Mouse (Mus musculus) midbrain, embryonic 14.5 days (tissue): ENCODE measurements around the gene Defb36. TPM values are rescaled to one million over a fixed set of nuclear protein-coding genes. Genes with fewer than 3 reads are reported as not detected.

ENCODE experiments used
- ATAC-seq: fragments of 200-750 bp; cut with Nextera tagmentation; 2 replicates; pipeline ENCODE4 v1.8.0; 2017; ENCODE audit warnings: moderate number of reproducible peaks, moderate library complexity; ENCODE audit not compliant: low FRiP score, low TSS enrichment
- DNase-seq: peaks from one replicate; pipeline ENCODE4 v3.0.0-alpha.2; 2015
- H3K27ac ChIP-seq: fragments of 300-500 bp; sonication (generic); replicated peaks from 2 replicates; pipeline ENCODE4 v1.5.1; 2014; ENCODE audit warnings: mild to moderate bottlenecking, low read depth, low read length, moderate library complexity
- H3K27me3 ChIP-seq: fragments of 300-500 bp; sonication (generic); 2 replicates; pipeline ENCODE4 v1.6.1; 2014; ENCODE audit warnings: low read length, control low read depth, mixed read lengths; ENCODE audit not compliant: control insufficient read depth, insufficient read depth
- H3K36me3 ChIP-seq: fragments of 300-500 bp; sonication (generic); 2 replicates; pipeline ENCODE4 v1.6.1; 2014; ENCODE audit warnings: low read length, control low read depth; ENCODE audit not compliant: control insufficient read depth, insufficient read depth
- H3K4me1 ChIP-seq: fragments of 300-500 bp; sonication (generic); 2 replicates; pipeline ENCODE4 v1.6.1; 2014; ENCODE audit warnings: mild to moderate bottlenecking, antibody characterized with exemption, low read length, control low read depth; ENCODE audit not compliant: control insufficient read depth, insufficient read depth
- H3K4me2 ChIP-seq: fragments of 300-500 bp; sonication (generic); 2 replicates; pipeline ENCODE4 v1.6.1; 2014; ENCODE audit warnings: mild to moderate bottlenecking, low read length, moderate library complexity
- H3K4me3 ChIP-seq: fragments of 300-500 bp; sonication (generic); replicated peaks from 2 replicates; pipeline ENCODE4 v1.5.1; 2014; ENCODE audit warnings: low read depth, low read length
- H3K9ac ChIP-seq: fragments of 300-500 bp; sonication (generic); replicated peaks from 2 replicates; pipeline ENCODE4 v1.6.1; 2014; ENCODE audit warnings: mild to moderate bottlenecking, low read length, moderate library complexity
- H3K9me3 ChIP-seq: fragments of 300-500 bp; sonication (generic); 2 replicates; pipeline ENCODE4 v1.6.1; 2016; ENCODE audit warnings: low read length, control low read depth, mixed read lengths; ENCODE audit not compliant: control insufficient read depth
- WGBS: fragments of 180-500 bp; shearing (Covaris S2); extraction: QIAGEN DNeasy Blood & Tissue Kit; methylation state at CpG from one replicate; pipeline ENCODE4 v1.1.7; 2014; 5-methylcytosine and 5-hydroxymethylcytosine counted together
- polyA plus RNA-seq: library from polyadenylated mRNA; unstranded; fragments of >200 nt; fragmentation: Nextera tagmentation; extraction: Ambion mirVana; gene quantifications from 2 replicates; pipeline ENCODE4 v1.2.1, GENCODE M21; 2014

The Defb36 gene
- polyA plus RNA-seq, 1 experiment from 2014 or later = not detected

DNA sequence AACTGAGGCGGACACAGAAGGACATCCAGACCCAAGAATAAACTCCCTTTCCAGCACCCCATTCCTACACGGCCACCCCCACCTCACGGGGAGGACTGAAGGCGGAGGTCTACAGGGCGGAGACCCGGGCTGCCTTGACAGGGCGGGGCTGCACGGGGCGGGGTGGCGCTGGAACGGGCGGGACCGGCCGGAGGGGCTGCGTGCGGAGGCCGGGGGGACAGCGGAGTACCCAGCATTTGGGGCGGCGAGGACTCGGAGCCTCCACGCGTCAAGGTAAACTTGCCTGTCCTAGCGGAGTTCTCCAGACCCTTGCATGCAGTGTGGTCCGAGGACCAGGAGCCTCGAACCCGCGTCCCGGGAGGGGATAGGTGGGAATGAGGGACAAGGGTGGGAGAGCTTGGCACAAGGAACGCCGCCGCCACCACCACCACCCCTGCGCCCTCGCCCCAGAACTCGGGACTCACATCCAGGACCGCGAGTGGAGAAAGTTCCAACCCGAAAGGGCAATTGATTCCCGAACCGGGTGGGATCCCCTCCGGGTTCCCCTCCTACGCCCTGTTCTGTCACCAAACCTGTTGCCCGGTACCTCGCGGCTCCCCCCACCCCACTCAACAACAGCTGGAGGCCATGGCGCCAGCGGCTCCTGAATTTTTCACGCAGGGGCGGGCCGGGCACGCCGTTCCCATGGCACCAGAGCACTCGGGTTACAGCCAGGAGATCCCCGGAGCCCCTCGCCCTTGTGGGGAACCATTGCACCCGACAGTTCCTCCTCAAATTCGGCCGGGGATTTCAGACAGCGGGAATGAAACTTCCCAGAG lies 22.9 kb downstream of the Defb36 start, which contains the start of gene Rem1:
Rem1 (plus strand) TSS at position 178 of the 818 bp plus-strand sequence.
- peak within 1 kb of the TSS; percentile 49 for H3K4me2 ChIP-seq
- peak within 1 kb of the TSS; percentile 34; the same call in 1 of the 2 replicates for H3K9ac ChIP-seq
- H3K9me3 ChIP-seq = no peaks in the 10 kb centered on the region
- peaks cover 16% of the 10 kb centered on the region for H3K4me1 ChIP-seq
- DNase-seq (peak; percentile 30), ATAC-seq (no peak)
- 2% methylated on average over 59 of the region's 59 CpGs for WGBS
- peaks cover 29% of the 10 kb centered on the region; the same call in 1 of the 2 replicates for H3K27me3 ChIP-seq
- H3K36me3 ChIP-seq = no peaks in the 10 kb centered on the region
- no peak within 1 kb of the TSS for H3K27ac ChIP-seq
- H3K4me3 ChIP-seq = peak within 1 kb of the TSS; percentile 27

DNA sequence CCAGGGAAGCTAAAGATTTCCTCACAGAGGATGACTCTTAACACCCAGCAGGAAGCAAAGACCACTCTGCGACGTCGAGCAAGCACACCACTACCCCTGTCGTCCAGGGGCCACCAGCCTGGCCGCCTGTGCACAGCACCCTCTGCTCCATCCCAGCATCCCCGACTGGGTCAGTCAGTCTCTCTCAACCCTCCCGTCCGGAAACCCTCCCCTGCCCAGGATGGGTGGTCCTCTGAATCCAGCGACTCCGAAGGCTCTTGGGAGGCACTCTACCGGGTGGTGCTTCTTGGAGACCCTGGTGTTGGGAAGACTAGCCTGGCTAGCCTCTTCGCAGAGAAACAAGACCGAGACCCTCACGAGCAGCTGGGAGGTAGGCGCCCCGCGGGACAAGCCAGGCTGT lies 23.9 kb downstream of the Defb36 start:
- Histone ChIP-seq H3K4me3 (no peak overlapping the region), H3K36me3 (no peaks in the 10 kb centered on the region), H3K9me3 (no peaks in the 10 kb centered on the region), H3K27me3 (peaks cover 29% of the 10 kb centered on the region; the same call in 1 of the 2 replicates), H3K4me2 (no peak overlapping the region), H3K4me1 (peaks cover 16% of the 10 kb centered on the region), H3K9ac (no peak overlapping the region), H3K27ac (no peak overlapping the region)
- DNase-seq (no peak), ATAC-seq (no peak)
- 43% methylated on average over 17 of the region's 17 CpGs for WGBS

DNA sequence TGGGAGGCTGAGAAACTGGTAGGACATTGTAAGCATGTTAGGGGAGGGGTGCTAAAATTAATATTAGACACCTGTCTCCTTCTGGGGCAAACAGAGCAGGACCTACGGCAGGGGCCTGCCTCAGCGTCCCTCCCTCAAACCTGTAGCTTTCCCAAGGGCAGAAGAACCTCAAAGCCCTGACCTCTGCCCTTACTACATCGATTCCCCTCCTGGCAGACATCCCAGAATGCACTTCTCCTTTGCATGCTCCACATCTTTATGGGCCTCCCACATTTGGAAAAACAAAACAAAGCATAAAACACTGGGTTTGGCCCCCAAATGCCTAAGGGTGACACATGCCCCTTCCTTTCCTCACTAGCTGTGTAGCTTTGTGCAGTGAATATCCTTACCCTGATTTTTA lies 25.1 kb downstream of the Defb36 start:
- Histone ChIP-seq H3K9ac (no peak overlapping the region), H3K4me3 (no peak overlapping the region), H3K9me3 (no peaks in the 10 kb centered on the region), H3K4me1 (peaks cover 16% of the 10 kb centered on the region), H3K27me3 (peaks cover 29% of the 10 kb centered on the region; the same call in 1 of the 2 replicates), H3K4me2 (no peak overlapping the region), H3K27ac (no peak overlapping the region), H3K36me3 (no peaks in the 10 kb centered on the region)
- no peak for DNase-seq
- ATAC-seq = no peak
- 62% methylated on average over 3 of the region's 3 CpGs for WGBS

DNA sequence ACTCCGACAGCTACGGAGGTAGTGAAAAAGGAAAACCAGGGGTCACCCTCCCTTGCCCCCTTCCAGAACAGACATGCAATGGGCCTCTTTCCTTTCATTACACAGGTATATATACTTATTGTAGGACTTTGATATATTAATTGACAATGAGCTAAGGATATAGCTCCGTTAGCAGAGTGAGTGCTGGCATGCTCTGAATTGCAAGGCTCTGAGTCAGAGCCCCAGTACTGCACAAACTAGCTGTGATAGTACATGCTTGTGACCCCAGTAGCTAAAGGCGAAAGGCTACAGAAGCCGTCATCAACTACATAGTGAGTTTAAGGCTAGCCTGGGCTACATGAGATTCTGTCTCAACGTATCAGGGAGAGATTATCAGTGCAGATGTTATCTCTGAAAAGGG lies 25.8 kb downstream of the Defb36 start:
- Histone ChIP-seq H3K4me1 (peaks cover 16% of the 10 kb centered on the region), H3K9me3 (no peaks in the 10 kb centered on the region), H3K4me2 (no peak overlapping the region), H3K9ac (no peak overlapping the region), H3K27me3 (peaks cover 29% of the 10 kb centered on the region; the same call in 1 of the 2 replicates), H3K36me3 (no peaks in the 10 kb centered on the region), H3K4me3 (no peak overlapping the region), H3K27ac (no peak overlapping the region)
- ATAC-seq (no peak), DNase-seq (no peak)
- 88% methylated on average over 6 of the region's 6 CpGs for WGBS

DNA sequence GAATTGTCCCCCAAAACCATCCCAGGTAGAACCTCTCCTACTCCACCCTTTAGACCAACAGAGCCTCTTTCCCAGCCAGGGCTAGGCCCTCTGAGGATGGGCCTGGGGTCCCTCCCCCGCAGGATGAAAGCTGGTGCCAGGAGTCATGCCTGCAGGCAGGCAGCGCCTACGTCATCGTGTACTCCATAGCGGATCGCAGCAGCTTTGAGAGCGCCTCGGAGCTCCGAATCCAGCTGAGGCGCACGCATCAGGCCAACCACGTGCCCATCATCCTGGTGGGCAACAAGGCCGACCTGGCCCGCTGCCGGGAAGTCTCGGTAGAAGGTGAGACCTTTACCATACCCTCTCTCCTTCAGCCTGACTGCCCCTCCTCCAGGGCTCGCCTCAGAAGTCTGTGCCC lies 29.2 kb downstream of the Defb36 start:
- Histone ChIP-seq H3K4me2 (peak overlapping the region; percentile 19; the same call in 1 of the 2 replicates), H3K27me3 (0 out of 2 replicates have a peak, but pooled peaks cover 3% of the 10 kb centered on the region), H3K36me3 (no peaks in the 10 kb centered on the region), H3K9me3 (no peaks in the 10 kb centered on the region), H3K4me3 (no peak overlapping the region), H3K4me1 (no peaks in the 10 kb centered on the region), H3K9ac (no peak overlapping the region), H3K27ac (no peak overlapping the region)
- DNase-seq = peak; percentile 53
- ATAC-seq = no peak
- 48% methylated on average over 17 of the region's 17 CpGs for WGBS

DNA sequence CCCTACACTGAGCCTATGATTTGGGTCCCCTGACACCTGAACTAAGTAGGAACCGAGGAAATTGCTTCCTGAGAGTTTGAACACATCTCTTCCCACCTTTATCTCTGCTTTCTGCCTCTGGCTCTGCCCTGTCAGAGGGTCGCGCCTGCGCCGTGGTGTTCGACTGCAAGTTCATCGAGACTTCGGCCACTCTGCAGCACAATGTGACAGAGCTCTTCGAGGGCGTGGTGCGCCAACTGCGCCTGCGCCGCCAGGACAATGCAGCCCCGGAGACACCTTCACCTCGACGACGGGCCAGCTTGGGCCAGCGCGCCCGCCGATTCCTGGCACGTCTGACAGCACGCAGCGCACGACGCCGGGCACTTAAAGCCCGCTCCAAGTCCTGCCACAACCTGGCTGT lies 30.2 kb downstream of the Defb36 start:
- H3K27me3 ChIP-seq = 0 out of 2 replicates have a peak, but pooled peaks cover under 1% of the 10 kb centered on the region
- no peak for DNase-seq
- H3K9ac ChIP-seq = no peak overlapping the region
- no peak overlapping the region for H3K4me2 ChIP-seq
- no peaks in the 10 kb centered on the region for H3K9me3 ChIP-seq
- no peak overlapping the region for H3K4me3 ChIP-seq
- H3K36me3 ChIP-seq = no peaks in the 10 kb centered on the region
- no peak for ATAC-seq
- H3K4me1 ChIP-seq = peaks cover under 1% of the 10 kb centered on the region; the same call in 1 of the 2 replicates
- WGBS = 81% methylated on average over 29 of the region's 29 CpGs
- H3K27ac ChIP-seq = no peak overlapping the region

DNA sequence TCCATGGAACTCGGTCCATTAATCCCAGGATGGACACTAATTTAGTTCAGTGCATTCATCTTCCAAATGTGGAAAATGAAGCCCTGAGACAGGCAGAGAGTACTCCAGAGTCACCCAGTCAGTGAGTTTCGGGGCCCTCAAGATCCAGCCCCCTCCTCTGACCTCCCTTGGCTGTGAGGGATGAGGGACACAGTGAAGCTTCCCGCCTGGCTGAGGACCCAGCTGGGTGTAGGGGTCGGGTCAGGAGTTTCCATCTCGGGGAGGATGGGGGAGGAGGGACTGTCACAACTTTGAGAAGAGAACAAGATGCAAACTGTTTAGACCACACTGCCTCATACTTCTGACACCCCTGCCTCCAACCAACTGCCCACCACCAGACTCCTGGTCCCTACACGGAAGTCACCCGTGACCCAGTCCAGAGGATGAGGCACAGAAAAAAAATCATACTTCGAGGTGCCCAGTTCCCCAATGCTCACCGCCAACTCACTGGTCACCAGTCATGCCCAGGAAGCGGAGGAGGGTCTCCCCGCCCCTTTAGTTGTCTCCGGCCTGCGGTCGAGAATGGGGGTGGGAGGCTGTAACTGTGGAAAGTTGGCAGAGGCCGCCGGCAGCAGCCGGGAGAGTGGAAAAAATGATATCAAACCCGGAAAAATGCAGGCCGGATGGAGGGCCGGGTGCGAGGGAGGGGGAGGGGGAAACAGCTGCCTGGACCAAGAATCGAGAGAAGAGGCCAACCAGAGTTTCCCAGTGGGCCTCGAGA lies 32.3 kb downstream of the Defb36 start:
- Histone ChIP-seq H3K9me3 (no peaks in the 10 kb centered on the region), H3K9ac (no peak overlapping the region), H3K36me3 (no peaks in the 10 kb centered on the region), H3K27me3 (no peaks in the 10 kb centered on the region), H3K4me3 (no peak overlapping the region), H3K4me1 (peaks cover 7% of the 10 kb centered on the region; the same call in 1 of the 2 replicates), H3K27ac (no peak overlapping the region), H3K4me2 (no peak overlapping the region)
- ATAC-seq (no peak), DNase-seq (no peak)
- 75% methylated on average over 23 of the region's 23 CpGs for WGBS

DNA sequence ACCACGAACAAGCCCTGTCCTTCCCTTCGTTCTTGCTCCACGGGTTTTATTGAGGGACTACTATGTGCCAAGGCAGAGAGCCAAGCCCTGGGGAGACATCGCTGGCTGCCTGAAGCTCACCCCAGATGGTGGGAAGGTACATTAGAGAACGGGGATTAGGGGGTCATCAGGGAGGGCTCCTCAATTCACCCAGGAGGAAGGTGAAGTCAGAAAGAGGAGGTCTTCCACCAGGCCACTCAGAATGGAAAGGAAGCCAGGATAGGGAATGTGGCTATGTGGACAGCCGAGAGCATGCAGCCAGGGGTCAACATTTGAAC lies 32.8 kb downstream of the Defb36 start:
- no peak overlapping the region for H3K4me3 ChIP-seq
- DNase-seq (no peak), ATAC-seq (no peak)
- no peaks in the 10 kb centered on the region for H3K27me3 ChIP-seq
- no peaks in the 10 kb centered on the region for H3K9me3 ChIP-seq
- no peak overlapping the region for H3K9ac ChIP-seq
- 90% methylated on average over 6 of the region's 6 CpGs for WGBS
- H3K4me2 ChIP-seq = no peak overlapping the region
- H3K4me1 ChIP-seq = peaks cover 7% of the 10 kb centered on the region; the same call in 1 of the 2 replicates
- H3K36me3 ChIP-seq = no peaks in the 10 kb centered on the region
- no peak overlapping the region for H3K27ac ChIP-seq
